Mouse (Mus musculus) neural tube, embryonic 11.5 days (tissue): Measurements from ENCODE around the gene Sbds. TPM values are rescaled to one million over a fixed set of nuclear protein-coding genes. Genes with fewer than 3 reads are reported as not detected.

ENCODE experiments used
- ATAC-seq: fragments of 200-750 bp; cut with Nextera tagmentation; 2 replicates; pipeline ENCODE4 v1.8.0; 2017; ENCODE audit warnings: moderate number of reproducible peaks, mild to moderate bottlenecking, moderate TSS enrichment, moderate library complexity; ENCODE audit not compliant: insufficient read depth, low FRiP score, low TSS enrichment
- DNase-seq: peaks from one replicate; pipeline ENCODE4 v3.0.0-alpha.2; 2015; ENCODE audit warnings: low spot score
- H3K27ac ChIP-seq: fragments of 300-500 bp; sonication (generic); 2 replicates; pipeline ENCODE4 v1.5.1; 2014; ENCODE audit warnings: low read depth, mild to moderate bottlenecking, low read length
- H3K27me3 ChIP-seq: fragments of 300-500 bp; sonication (generic); 2 replicates; pipeline ENCODE4 v1.6.1; 2014; ENCODE audit warnings: mild to moderate bottlenecking, low read length, mixed read lengths; ENCODE audit not compliant: control insufficient read depth, insufficient read depth
- H3K36me3 ChIP-seq: fragments of 300-500 bp; sonication (generic); 2 replicates; pipeline ENCODE4 v1.6.1; 2014; ENCODE audit warnings: mild to moderate bottlenecking, low read length, moderate library complexity, mixed read lengths; ENCODE audit not compliant: control insufficient read depth, insufficient read depth
- H3K4me1 ChIP-seq: fragments of 300-500 bp; sonication (generic); 2 replicates; pipeline ENCODE4 v1.6.1; 2014; ENCODE audit warnings: low read length, mixed read lengths; ENCODE audit not compliant: control insufficient read depth, insufficient read depth
- H3K4me2 ChIP-seq: fragments of 300-500 bp; sonication (generic); 2 replicates; pipeline ENCODE4 v1.6.1; 2014; ENCODE audit warnings: low read depth, mild to moderate bottlenecking, moderate library complexity
- H3K4me3 ChIP-seq: fragments of 300-500 bp; sonication (generic); 2 replicates; pipeline ENCODE4 v1.5.1; 2014; ENCODE audit warnings: low read depth, low read length
- H3K9ac ChIP-seq: fragments of 300-500 bp; sonication (generic); 2 replicates; pipeline ENCODE4 v1.6.1; 2014; ENCODE audit warnings: mild to moderate bottlenecking, low read length
- H3K9me3 ChIP-seq: fragments of 300-500 bp; sonication (generic); 2 replicates; pipeline ENCODE4 v1.6.1; 2016; ENCODE audit warnings: low read length; ENCODE audit not compliant: control insufficient read depth
- WGBS: fragments of 180-500 bp; shearing (Covaris S2); extraction: QIAGEN DNeasy Blood & Tissue Kit; methylation state at CpG from one replicate; pipeline ENCODE4 v1.1.7; 2014; 5-methylcytosine and 5-hydroxymethylcytosine counted together
- polyA plus RNA-seq: library from polyadenylated mRNA; unstranded; fragments of >200 nt; fragmentation: Nextera tagmentation; extraction: Ambion mirVana; gene quantifications from 2 replicates; pipeline ENCODE4 v1.2.1, GENCODE M21; 2014

Gene Sbds
- 68.8 and 71.3 TPM in 2 replicates for polyA plus RNA-seq

DNA sequence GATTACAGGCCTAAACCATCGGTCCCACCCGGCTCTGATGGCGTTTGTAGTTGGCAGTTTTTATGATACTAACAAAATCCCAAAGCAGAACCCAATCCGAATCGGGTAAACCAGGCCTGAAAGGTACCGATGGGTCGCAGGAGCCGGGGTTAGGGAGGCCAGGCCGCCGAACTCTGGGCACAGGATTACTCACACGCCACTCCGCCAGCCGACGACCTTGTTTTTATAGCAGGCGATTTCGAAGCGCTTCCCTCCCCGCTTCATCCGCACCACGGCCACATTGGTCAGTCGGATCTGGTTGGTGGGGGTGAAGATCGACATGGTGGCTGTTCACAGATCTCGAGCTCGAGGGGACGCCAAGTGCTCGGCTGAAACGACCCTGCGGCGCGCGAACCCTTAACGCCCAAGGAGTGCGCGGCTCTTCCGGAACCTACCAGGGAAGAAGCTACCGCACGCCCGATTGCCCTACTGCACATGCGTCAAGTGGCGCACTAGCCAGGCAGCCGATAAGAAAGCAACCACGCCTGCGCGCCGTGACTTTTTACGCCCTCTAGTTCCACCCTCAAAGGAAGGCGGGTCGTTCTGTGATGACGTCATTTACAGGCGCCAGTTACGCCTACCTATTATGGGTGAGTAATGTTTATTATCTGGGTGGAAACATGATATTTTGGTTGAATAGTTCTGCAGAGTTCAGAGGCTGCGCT, at the start of gene Sbds, which contains the start of gene Tyw1:
Gene Sbds, minus strand, starts transcription at position 514 of the 704 bp plus-strand sequence.
Gene Tyw1, plus strand, starts transcription at position 603 of the 704 bp plus-strand sequence.
- ATAC-seq (peak; percentile 88), DNase-seq (peak; percentile 97)
- Histone ChIP-seq H3K27me3 (no peaks in the 10 kb centered on the region), H3K9ac (peak within 1 kb of the TSS; percentile 62), H3K9me3 (no peaks in the 10 kb centered on the region), H3K27ac (peak within 1 kb of the TSS; percentile 50), H3K36me3 (peaks cover 6% of the 10 kb centered on the region), H3K4me1 (peaks cover 3% of the 10 kb centered on the region; the same call in 1 of the 2 replicates), H3K4me2 (peak within 1 kb of the TSS; percentile 64), H3K4me3 (peak within 1 kb of the TSS; percentile 70)
- under 1% methylated on average over 52 of the region's 52 CpGs for WGBS

DNA sequence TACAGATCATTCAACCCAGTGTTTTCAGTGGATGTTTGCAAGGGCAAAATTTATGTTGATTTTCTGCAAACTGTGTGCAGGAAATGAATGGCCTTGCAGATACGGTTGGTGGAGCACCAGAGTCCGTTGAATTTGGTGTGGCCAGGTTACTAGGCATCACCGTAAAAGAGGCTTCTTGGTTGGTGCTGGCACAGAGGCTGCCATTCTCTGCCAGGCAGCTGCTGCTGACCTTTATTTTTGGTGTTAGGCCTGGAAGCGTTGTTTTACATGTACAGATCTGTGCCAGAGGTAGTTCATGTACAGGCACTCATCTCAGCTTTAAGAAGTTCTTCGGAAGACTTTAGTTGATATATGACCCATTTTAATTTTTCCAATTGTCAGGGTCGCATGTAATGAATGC, 48.3 kb upstream of the Sbds start:
- H3K4me1 ChIP-seq: no peaks in the 10 kb centered on the region
- no peak overlapping the region for H3K4me2 ChIP-seq
- H3K36me3 ChIP-seq: peaks cover 4% of the 10 kb centered on the region; the same call in 1 of the 2 replicates
- no peak for ATAC-seq
- H3K4me3 ChIP-seq: no peak overlapping the region
- H3K27me3 ChIP-seq: no peaks in the 10 kb centered on the region
- DNase-seq: no peak
- no peak overlapping the region for H3K27ac ChIP-seq
- H3K9me3 ChIP-seq: no peaks in the 10 kb centered on the region
- no peak overlapping the region for H3K9ac ChIP-seq
- 94% methylated on average over 6 of the region's 6 CpGs for WGBS

DNA sequence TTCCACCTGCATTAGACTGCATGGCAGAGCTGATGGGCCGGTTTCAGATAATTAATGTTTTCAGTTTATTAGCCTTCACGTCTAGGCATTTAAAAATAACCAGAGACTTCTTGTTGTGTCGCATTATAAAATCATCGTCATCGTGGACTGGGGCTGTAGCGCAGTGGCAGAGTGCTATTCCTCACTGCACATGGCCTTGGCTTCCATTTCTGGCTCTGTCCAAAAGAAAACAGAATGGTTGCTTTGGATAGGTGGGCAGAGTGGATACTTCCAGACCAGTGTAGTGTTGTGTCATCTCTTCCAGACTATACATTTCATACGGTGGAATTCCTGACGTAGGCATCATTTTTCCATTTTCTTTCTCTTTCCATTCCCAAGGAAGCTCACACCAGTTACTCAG, 44.2 kb upstream of the Sbds start:
- no peak overlapping the region for H3K4me3 ChIP-seq
- H3K9ac ChIP-seq: no peak overlapping the region
- no peak for DNase-seq
- no peak overlapping the region for H3K4me2 ChIP-seq
- WGBS: 92% methylated on average over 8 of the region's 8 CpGs
- no peaks in the 10 kb centered on the region for H3K27me3 ChIP-seq
- peaks cover 2% of the 10 kb centered on the region; the same call in 1 of the 2 replicates for H3K36me3 ChIP-seq
- ATAC-seq: no peak
- no peaks in the 10 kb centered on the region for H3K9me3 ChIP-seq
- no peaks in the 10 kb centered on the region for H3K4me1 ChIP-seq
- no peak overlapping the region for H3K27ac ChIP-seq

DNA sequence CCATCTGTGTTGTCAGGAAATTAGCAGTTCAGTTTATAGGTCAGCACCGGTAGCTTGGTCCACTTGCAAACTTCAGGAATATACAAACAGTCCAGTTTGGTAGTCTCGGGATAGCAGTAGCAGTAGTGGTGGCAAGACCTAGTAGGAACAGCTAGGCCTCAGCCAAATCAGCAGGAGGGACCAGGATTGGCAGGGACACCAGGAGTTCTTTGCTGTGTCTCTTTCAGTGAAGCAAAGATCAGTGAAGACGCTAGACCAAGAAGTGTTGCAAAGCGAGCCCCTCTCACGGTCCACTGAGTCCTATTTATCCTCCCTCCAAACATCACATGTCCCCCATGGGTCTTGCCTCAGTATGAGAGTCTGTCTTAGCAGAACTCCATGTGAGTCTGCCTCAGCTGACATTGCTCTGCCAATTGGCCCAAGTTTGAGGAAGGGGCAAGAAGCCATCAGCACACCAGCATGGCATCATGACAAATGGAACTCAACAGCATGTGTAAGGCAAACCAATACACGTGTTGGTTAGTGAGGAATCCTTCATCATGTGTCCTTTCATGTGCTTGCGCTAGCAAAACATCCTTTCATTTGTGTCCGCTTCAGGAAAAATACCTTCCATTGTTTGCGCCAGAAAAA, 43.6 kb upstream of the Sbds start:
- no peak overlapping the region for H3K27ac ChIP-seq
- no peaks in the 10 kb centered on the region for H3K27me3 ChIP-seq
- H3K9ac ChIP-seq: no peak overlapping the region
- H3K9me3 ChIP-seq: no peaks in the 10 kb centered on the region
- no peak for DNase-seq
- H3K4me3 ChIP-seq: no peak overlapping the region
- H3K4me1 ChIP-seq: no peaks in the 10 kb centered on the region
- 95% methylated on average over 9 of the region's 9 CpGs for WGBS
- no peak overlapping the region for H3K4me2 ChIP-seq
- no peak for ATAC-seq
- peaks cover 2% of the 10 kb centered on the region; the same call in 1 of the 2 replicates for H3K36me3 ChIP-seq

DNA sequence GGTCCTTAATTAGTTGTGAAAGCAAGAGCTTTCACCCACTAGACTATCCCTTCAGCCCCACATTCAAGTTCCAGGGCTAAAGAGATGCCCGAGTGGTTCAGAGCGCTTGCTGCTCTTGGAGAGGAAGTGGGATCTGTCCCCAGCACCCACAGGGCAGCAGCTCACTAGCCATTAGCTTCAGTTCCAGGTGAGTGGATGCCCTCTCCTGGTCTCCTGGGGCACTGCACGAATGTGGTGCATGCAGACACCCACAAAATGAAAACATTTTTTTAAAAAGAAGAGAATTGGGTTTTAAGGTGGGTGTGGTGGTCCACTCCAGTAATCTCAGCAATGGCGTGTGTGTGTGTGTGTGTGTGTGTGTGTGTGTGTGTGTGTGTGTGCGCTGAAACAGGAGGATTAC, 40.7 kb upstream of the Sbds start:
- ATAC-seq: no peak

DNA sequence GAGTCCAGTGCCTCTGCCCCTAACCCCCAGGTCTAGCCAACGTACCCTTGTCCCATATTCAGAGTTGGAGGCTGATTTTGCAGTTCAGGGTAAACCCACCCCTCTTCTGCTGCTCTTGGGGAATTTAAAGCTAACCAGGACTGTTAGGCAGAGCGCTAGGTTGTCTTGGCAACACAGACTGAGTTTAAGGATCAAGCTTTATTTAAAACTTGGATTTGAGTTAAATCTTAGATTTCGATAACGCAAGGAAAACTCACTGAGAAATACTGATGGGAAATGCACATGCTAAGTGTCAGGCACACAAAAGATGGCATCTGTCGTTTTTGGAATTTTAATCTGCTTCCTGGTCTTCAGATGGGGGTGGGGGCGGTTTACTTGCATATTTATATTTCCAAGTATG, 39.3 kb upstream of the Sbds start:
- peaks cover 4% of the 10 kb centered on the region; the same call in 1 of the 2 replicates for H3K36me3 ChIP-seq

More for the DNA sequence above, 40.7 kb upstream of the Sbds start:
- no peak overlapping the region for H3K27ac ChIP-seq
- 83% methylated on average over 5 of the region's 5 CpGs for WGBS
- H3K36me3 ChIP-seq: peaks cover 2% of the 10 kb centered on the region; the same call in 1 of the 2 replicates
- no peak overlapping the region for H3K4me3 ChIP-seq
- DNase-seq: no peak
- H3K9ac ChIP-seq: no peak overlapping the region
- H3K4me2 ChIP-seq: no peak overlapping the region
- no peaks in the 10 kb centered on the region for H3K4me1 ChIP-seq
- H3K27me3 ChIP-seq: no peaks in the 10 kb centered on the region
- H3K9me3 ChIP-seq: no peaks in the 10 kb centered on the region

DNA sequence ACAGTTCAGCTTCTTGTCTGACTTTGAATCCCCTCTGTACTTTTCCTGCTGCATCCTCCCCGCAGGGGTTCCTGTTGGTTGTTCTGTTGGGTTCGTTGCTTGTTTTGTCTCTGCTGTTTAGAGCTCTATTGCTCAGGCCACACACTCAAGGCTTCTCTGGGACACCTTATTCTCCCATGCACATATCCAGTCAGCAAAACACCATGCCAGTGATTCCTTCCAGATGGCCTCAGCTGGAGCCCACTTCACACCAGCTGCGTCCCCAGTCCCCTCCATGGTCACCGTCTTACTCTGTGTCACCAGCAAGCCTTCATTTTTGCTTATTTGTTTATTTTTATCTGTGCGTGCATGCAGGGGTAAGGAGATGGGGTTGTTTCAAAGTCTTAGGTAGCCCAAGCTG, 38.6 kb upstream of the Sbds start:
- no peak overlapping the region for H3K4me3 ChIP-seq
- no peak for ATAC-seq
- H3K4me2 ChIP-seq: no peak overlapping the region
- 76% methylated on average over 5 of the region's 5 CpGs for WGBS
- DNase-seq: no peak
- no peak overlapping the region for H3K9ac ChIP-seq
- H3K36me3 ChIP-seq: peaks cover 2% of the 10 kb centered on the region; the same call in 1 of the 2 replicates
- H3K27ac ChIP-seq: no peak overlapping the region
- H3K9me3 ChIP-seq: no peaks in the 10 kb centered on the region
- no peaks in the 10 kb centered on the region for H3K4me1 ChIP-seq
- no peaks in the 10 kb centered on the region for H3K27me3 ChIP-seq

More for the DNA sequence above, 39.3 kb upstream of the Sbds start:
- Histone ChIP-seq H3K9ac (no peak overlapping the region), H3K4me3 (no peak overlapping the region), H3K27ac (no peak overlapping the region), H3K4me2 (no peak overlapping the region), H3K27me3 (no peaks in the 10 kb centered on the region), H3K9me3 (no peaks in the 10 kb centered on the region), H3K4me1 (no peaks in the 10 kb centered on the region)
- ATAC-seq: no peak
- 89% methylated on average over 6 of the region's 6 CpGs for whole genome bisulfite sequencing
- no peak for DNase-seq

DNA sequence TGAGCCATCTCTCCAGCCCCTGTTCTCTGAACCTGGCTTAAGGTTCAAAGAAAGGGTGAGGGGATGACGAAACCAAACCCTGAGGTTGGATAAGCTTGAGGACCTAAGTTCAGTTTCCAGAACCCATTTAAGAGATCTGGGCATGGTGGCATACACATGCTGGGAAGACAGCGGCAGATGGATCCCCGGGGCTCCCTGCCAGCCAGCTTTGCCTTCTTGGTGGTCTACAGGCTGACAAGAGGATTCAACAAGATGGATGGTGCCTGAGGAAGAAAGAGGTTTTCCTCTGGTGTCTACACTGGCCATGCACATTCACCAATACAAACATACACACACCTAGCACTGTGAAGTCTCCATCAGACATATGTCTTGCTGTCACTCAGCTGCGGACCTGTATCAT, 37.6 kb upstream of the Sbds start:
- H3K4me2 ChIP-seq: no peak overlapping the region
- no peak overlapping the region for H3K9ac ChIP-seq
- no peak overlapping the region for H3K4me3 ChIP-seq
- H3K4me1 ChIP-seq: no peaks in the 10 kb centered on the region
- H3K27ac ChIP-seq: no peak overlapping the region
- H3K27me3 ChIP-seq: no peaks in the 10 kb centered on the region
- H3K9me3 ChIP-seq: no peaks in the 10 kb centered on the region
- DNase-seq (no peak), ATAC-seq (no peak)
- H3K36me3 ChIP-seq: peaks cover 2% of the 10 kb centered on the region; the same call in 1 of the 2 replicates
- 95% methylated on average over 4 of the region's 4 CpGs for WGBS
